Mouse (Mus musculus): ENCODE data around the gene Gm20388.

DNA sequence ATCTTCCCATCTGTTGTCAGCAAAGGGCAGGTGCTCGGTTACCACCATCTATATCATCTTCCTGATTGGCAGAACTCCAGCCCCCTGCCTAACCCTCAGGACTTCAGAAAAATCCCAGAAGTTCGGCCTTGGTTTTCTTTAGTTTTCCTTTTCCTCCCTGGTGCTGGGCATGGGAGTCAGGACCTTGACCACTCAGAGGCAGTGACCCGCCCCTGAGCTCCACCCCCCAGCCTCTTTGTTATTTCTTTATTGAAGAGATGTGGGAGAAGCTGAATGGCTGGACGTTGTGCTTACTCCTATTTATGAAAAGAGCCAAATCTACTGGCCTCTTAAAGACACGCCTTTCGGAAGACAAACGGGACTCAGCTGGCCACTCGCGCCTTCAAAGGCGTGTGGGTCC, 202.7 kb downstream of the Gm20388 start:
- TF ChIP-seq CTCF (IDR thresholded peaks at IDR 0.05; ENCODE audit: low read depth) (no peak), EP300 (IDR thresholded peaks at IDR 0.05; ENCODE audit: low read depth) (no peak)
